Mouse (Mus musculus): ENCODE measurements at regions not wholly inside any gene's neighbourhood (a gene's known extent, or its start where the extent isn't known, plus 50 kb on each side); places are given as distances from the start of the nearest gene placed in this dataset.

DNA sequence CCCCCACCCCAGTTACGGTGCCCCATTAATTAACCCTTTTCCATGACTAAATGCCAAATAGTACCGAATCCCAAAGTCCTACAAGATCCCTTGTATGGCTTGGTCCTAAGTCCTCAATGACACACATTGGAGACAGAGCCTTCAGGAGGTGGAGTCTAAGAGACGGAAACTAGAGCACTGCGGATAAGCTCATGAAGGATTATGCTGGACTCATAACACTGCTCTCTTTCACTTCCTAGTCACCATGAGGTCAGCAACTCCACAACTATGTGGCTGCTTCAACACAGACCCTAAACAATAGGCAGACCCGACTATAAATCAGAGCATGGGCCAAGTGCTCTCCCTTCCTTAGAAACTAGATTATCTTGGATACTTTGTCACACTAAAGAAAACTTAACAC is 164.0 kb upstream of the Klf14 start:
- no peak for TF ChIP-seq CTCF (IDR thresholded peaks at IDR 0.05; ENCODE audit: borderline replicate concordance, insufficient read depth, low read length)
- no peak for TF ChIP-seq POLR2A (IDR thresholded peaks at IDR 0.05; ENCODE audit: low read depth, low read length)
